ENCODE assay signal across 9 mouse cellular contexts in genomic region chr12:8889117-8889665, GRCm38 (mm10). TPM values are rescaled to one million over a fixed set of nuclear protein-coding genes. Genes with fewer than 3 reads are reported as not detected.
DNase-seq lines count a peak whose midpoint lies in the region; TF ChIP-seq lines count a peak whose summit lies in the region.
"Had no signal": no experiment of that assay in that cellular context is flagged by ENCODE, and none has a peak within 500 bp of the region (broad histone marks: within the 10 kb centered on the region; RNA-seq: fewer than 3 reads in every experiment).

No protein-coding gene starts in this region.

- H3K36me3 ChIP-seq in E14TG2a.4 (ENCODE audit: insufficient read depth, low read length): no peaks in the 10 kb centered on the region
- H3K36me3 ChIP-seq: limb, embryonic 12.5 days had no signal

- peaks cover 50% of the 10 kb centered on the region for H3K4me1 ChIP-seq in E14TG2a.4 (replicated peaks; ENCODE audit: low read depth, low read length)
- no peaks in the 10 kb centered on the region; the same call in 1 of the 2 replicates for H3K4me1 ChIP-seq in cortical plate, adult 2 months (ENCODE audit: control insufficient read depth, insufficient read depth, low read length)

- no peaks in the 10 kb centered on the region for H3K9me3 ChIP-seq in E14TG2a.4 (ENCODE audit: low read length)
- H3K9me3 ChIP-seq: limb, embryonic 12.5 days had no signal

- no peak for TF ChIP-seq POLR2A in cortical plate, adult 2 months (IDR thresholded peaks at IDR 0.05; ENCODE audit: extremely low read depth, insufficient read depth, low read length)

- H3K27me3 ChIP-seq in E14TG2a.4 (ENCODE audit: insufficient read depth, low read length): peaks cover 16% of the 10 kb centered on the region
- H3K27me3 ChIP-seq: limb, embryonic 12.5 days had no signal

- TF ChIP-seq CTCF in E14TG2a.4 (conservative IDR thresholded peaks at IDR 0.05; ENCODE audit: low read length): peak; percentile 79
- peak; percentile 97 for TF ChIP-seq CTCF in cortical plate, adult 2 months (IDR thresholded peaks at IDR 0.05; ENCODE audit: extremely low read depth, insufficient read depth, low read length)

- DNase-seq in ZHBTc4 (ENCODE audit: low read depth, low spot score): peak; percentile 84
- peak; percentile 58 to 73 for DNase-seq in gastrocnemius, postnatal 4 days (ENCODE audit: low spot score in 2 of 2)
- DNase-seq in layer of hippocampus, adult 18-20 months (ENCODE audit: low spot score in 2 of 2): peak; percentile 50 to 83
- DNase-seq in lung, postnatal 25 days (ENCODE audit: low spot score): peak; percentile 76
- peak; percentile 28 to 29 for DNase-seq in right cerebral cortex, postnatal 36 days (ENCODE audit: low spot score in 2 of 2)
- peak; percentile 63 for DNase-seq in yolk sac, embryonic 10.5 days (ENCODE audit: low spot score)

- no peak overlapping the region for H3K27ac ChIP-seq in cortical plate, adult 2 months (ENCODE audit: insufficient read depth, low read length)
- H3K27ac ChIP-seq: limb, embryonic 12.5 days had no signal

- no peak overlapping the region for H3K4me3 ChIP-seq in E14TG2a.4 (replicated peaks; ENCODE audit: low read length)
- H3K4me3 ChIP-seq in cortical plate, adult 2 months (ENCODE audit: insufficient read depth, low read length): no peak overlapping the region
- H3K4me3 ChIP-seq: limb, embryonic 12.5 days had no signal

RNA-seq across cellular contexts. Expression of gene Laptm4a, which starts 32.3 kb away (rescaled TPM):
- polyA plus RNA-seq in cortical plate, adult 2 months (2012; rRNA removed): 240 and 242 TPM in 2 replicates
- total RNA-seq in gastrocnemius, postnatal 4 days (2021): 100 to 1,000 TPM; 425 to 463 TPM
- total RNA-seq in layer of hippocampus, adult 18-20 months (2021): 100 to 1,000 TPM; 215 to 227 TPM

RNA-seq across cellular contexts. Expression of gene Matn3, which starts 58.5 kb away (rescaled TPM):
- 0.04 and 0.08 TPM in 2 replicates for polyA plus RNA-seq in cortical plate, adult 2 months (2012; rRNA removed)
- total RNA-seq in gastrocnemius, postnatal 4 days (2021): under 1 TPM; 0.21 to 0.39 TPM
- not detected for total RNA-seq in layer of hippocampus, adult 18-20 months (2021)

Comparison
In these comparisons a context has a peak if more than half of its experiments do, and no peak if none do; other contexts are left out.
1. DNase-seq: peak in every context shown above with its lines; median percentile 84 in ZHBTc4; 76 in lung, postnatal 25 days; 66 in layer of hippocampus, adult 18-20 months; 66 in gastrocnemius, postnatal 4 days; 63 in yolk sac, embryonic 10.5 days; 28 in right cerebral cortex, postnatal 36 days.